Mouse (Mus musculus): ENCODE measurements around the gene Tbl3.

DNA sequence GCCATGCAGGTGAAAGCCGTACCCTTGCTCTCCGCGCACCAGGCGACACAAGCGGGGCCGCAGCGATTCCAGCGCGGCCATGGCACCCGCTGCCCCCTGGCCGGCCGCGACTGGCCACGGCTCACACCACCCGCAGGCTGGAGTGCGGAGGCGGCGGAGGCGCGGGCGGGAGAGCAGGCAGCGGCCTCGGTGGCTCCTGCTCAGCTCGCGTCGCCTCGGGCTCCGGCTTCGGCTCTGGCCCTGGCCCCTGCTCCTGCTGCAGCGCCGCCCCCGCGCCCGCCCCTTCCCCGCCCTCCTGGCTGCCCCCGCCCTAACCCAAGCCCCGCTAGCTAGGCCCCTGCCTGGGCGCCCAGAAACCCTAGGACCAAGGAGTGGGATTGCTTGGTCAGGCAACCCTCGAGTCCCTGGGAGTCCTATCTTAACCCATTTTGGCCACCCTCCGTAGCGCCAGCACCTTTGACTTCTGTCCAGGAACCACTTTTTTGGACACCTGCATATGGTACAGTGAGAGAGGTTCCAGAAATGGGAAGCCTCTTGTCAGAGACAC is 57.3 kb downstream of the Tbl3 start, which contains the start of gene Slc9a3r2:
- TF ChIP-seq POLR2A (IDR thresholded peaks at IDR 0.05; ENCODE audit: control insufficient read depth, low read depth, low read length) (no peak), CTCF (IDR thresholded peaks at IDR 0.05; ENCODE audit: control insufficient read depth, insufficient read depth, insufficient replicate concordance, low read depth, low read length) (no peak)
